Mouse (Mus musculus) forebrain, embryonic 15.5 days (tissue): ENCODE data around the gene Rnf185. TPM values are rescaled to one million over a fixed set of nuclear protein-coding genes. Genes with fewer than 3 reads are reported as not detected.
A peak's percentile ranks its signal among the peaks of the same experiment; 100 is the strongest.

ENCODE experiments used
- ATAC-seq: fragments of 200-750 bp; cut with Nextera tagmentation; replicated peaks from 2 replicates; pipeline ENCODE4 v1.8.0; 2017; ENCODE audit warnings: mild to moderate bottlenecking, moderate TSS enrichment, moderate library complexity
- H3K27ac ChIP-seq: fragments of 300-500 bp; sonication (generic); replicated peaks from 2 replicates; pipeline ENCODE4 v1.5.1; 2015; ENCODE audit warnings: mild to moderate bottlenecking, inconsistent platforms
- H3K27me3 ChIP-seq: fragments of 300-500 bp; sonication (generic); 2 replicates; pipeline ENCODE4 v1.6.1; 2015; ENCODE audit warnings: inconsistent platforms
- H3K36me3 ChIP-seq: fragments of 300-500 bp; sonication (generic); 2 replicates; pipeline ENCODE4 v1.6.1; 2015; ENCODE audit warnings: mild to moderate bottlenecking, inconsistent platforms
- H3K4me1 ChIP-seq: fragments of 300-500 bp; sonication (generic); 2 replicates; pipeline ENCODE4 v1.6.1; 2015; ENCODE audit warnings: inconsistent platforms
- H3K4me2 ChIP-seq: fragments of 300-500 bp; sonication (generic); replicated peaks from 2 replicates; pipeline ENCODE4 v1.6.1; 2015; ENCODE audit warnings: mild to moderate bottlenecking, inconsistent platforms
- H3K4me3 ChIP-seq: fragments of 300-500 bp; sonication (generic); 2 replicates; pipeline ENCODE4 v1.5.1; 2015; ENCODE audit warnings: mild to moderate bottlenecking, inconsistent platforms
- H3K9ac ChIP-seq: fragments of 300-500 bp; sonication (generic); replicated peaks from 2 replicates; pipeline ENCODE4 v1.6.1; 2015; ENCODE audit warnings: mild to moderate bottlenecking, inconsistent platforms
- H3K9me3 ChIP-seq: fragments of 300-500 bp; sonication (generic); 2 replicates; pipeline ENCODE4 v1.6.1; 2016; ENCODE audit warnings: inconsistent platforms
- WGBS: fragments of 180-500 bp; shearing (Covaris S2); methylation state at CpG from one replicate; pipeline ENCODE4 v1.1.7; 2015; ENCODE audit warnings: mixed read lengths; 5-methylcytosine and 5-hydroxymethylcytosine counted together
- polyA plus RNA-seq: library from polyadenylated mRNA; unstranded; fragments of >200 nt; fragmentation: Nextera tagmentation; extraction: Ambion mirVana; gene quantifications from 2 replicates; pipeline ENCODE4 v1.2.1, GENCODE M21; 2015

Gene Rnf185
- polyA plus RNA-seq, 1 experiment from 2014 or later, result 41.6 TPM

- no peaks in the 10 kb centered on the region for H3K36me3 ChIP-seq
- H3K4me2 ChIP-seq, result no peak overlapping the region
- ATAC-seq, result no peak
- no peak overlapping the region for H3K9ac ChIP-seq
- H3K27ac ChIP-seq, result no peak overlapping the region
- H3K27me3 ChIP-seq, result no peaks in the 10 kb centered on the region
- H3K9me3 ChIP-seq, result no peaks in the 10 kb centered on the region
- no peak overlapping the region for H3K4me3 ChIP-seq
- WGBS, result 84% methylated on average over 6 of the region's 6 CpGs
- no peaks in the 10 kb centered on the region for H3K4me1 ChIP-seq
These were observed 64.5 kb downstream of the Rnf185 start for GRCm38 (mm10) chr11:3387482-3388196.

- Histone ChIP-seq H3K36me3 (no peaks in the 10 kb centered on the region), H3K4me2 (no peak overlapping the region), H3K9me3 (no peaks in the 10 kb centered on the region), H3K4me3 (no peak overlapping the region), H3K9ac (no peak overlapping the region), H3K27ac (no peak overlapping the region), H3K4me1 (no peaks in the 10 kb centered on the region), H3K27me3 (no peaks in the 10 kb centered on the region)
- peak; percentile 84 for ATAC-seq
- WGBS, result 22% methylated on average over 4 of the region's 4 CpGs
These were observed 65.2 kb downstream of the Rnf185 start for GRCm38 (mm10) chr11:3386941-3387368.

GRCm38 (mm10) chr11:3382602-3383594 is 69.3 kb downstream of the Rnf185 start:
- no peak overlapping the region for H3K4me2 ChIP-seq
- H3K27me3 ChIP-seq, result no peaks in the 10 kb centered on the region
- H3K9me3 ChIP-seq, result no peaks in the 10 kb centered on the region
- H3K27ac ChIP-seq, result no peak overlapping the region
- no peak overlapping the region for H3K9ac ChIP-seq
- H3K4me1 ChIP-seq, result no peaks in the 10 kb centered on the region
- 0 out of 2 replicates have a peak, but pooled peaks cover 5% of the 10 kb centered on the region for H3K36me3 ChIP-seq
- no peak for ATAC-seq
- H3K4me3 ChIP-seq, result no peak overlapping the region
- WGBS, result 54% methylated on average over 5 of the region's 5 CpGs

GRCm38 (mm10) chr11:3381148-3381814 is 70.9 kb downstream of the Rnf185 start:
- H3K4me1 ChIP-seq, result no peaks in the 10 kb centered on the region

GRCm38 (mm10) chr11:3379427-3379826 is 72.7 kb downstream of the Rnf185 start:
- 86% methylated on average over 4 of the region's 4 CpGs for WGBS

More at GRCm38 (mm10) chr11:3381148-3381814, 70.9 kb downstream of the Rnf185 start:
- 0 out of 2 replicates have a peak, but pooled peaks cover 5% of the 10 kb centered on the region for H3K36me3 ChIP-seq
- no peak overlapping the region for H3K4me2 ChIP-seq
- no peaks in the 10 kb centered on the region for H3K27me3 ChIP-seq
- no peak overlapping the region for H3K9ac ChIP-seq
- H3K9me3 ChIP-seq, result no peaks in the 10 kb centered on the region
- 91% methylated on average over 6 of the region's 6 CpGs for WGBS
- no peak overlapping the region for H3K4me3 ChIP-seq
- H3K27ac ChIP-seq, result no peak overlapping the region
- ATAC-seq, result no peak

GRCm38 (mm10) chr11:3374741-3375140 is 77.4 kb downstream of the Rnf185 start:
- no peak for ATAC-seq
- Histone ChIP-seq H3K9me3 (no peaks in the 10 kb centered on the region), H3K4me3 (no peak overlapping the region), H3K27ac (peak overlapping the region; percentile 66), H3K4me1 (peaks cover 40% of the 10 kb centered on the region), H3K4me2 (no peak overlapping the region), H3K9ac (no peak overlapping the region), H3K27me3 (no peaks in the 10 kb centered on the region), H3K36me3 (no peaks in the 10 kb centered on the region)
- 74% methylated on average over 12 of the region's 12 CpGs for WGBS

More at GRCm38 (mm10) chr11:3379427-3379826, 72.7 kb downstream of the Rnf185 start:
- Histone ChIP-seq H3K4me2 (no peak overlapping the region), H3K27me3 (no peaks in the 10 kb centered on the region), H3K4me3 (no peak overlapping the region), H3K9me3 (no peaks in the 10 kb centered on the region), H3K36me3 (0 out of 2 replicates have a peak, but pooled peaks cover 5% of the 10 kb centered on the region), H3K4me1 (peaks cover 4% of the 10 kb centered on the region), H3K27ac (no peak overlapping the region), H3K9ac (no peak overlapping the region)
- no peak for ATAC-seq

GRCm38 (mm10) chr11:3374293-3374645 is 77.9 kb downstream of the Rnf185 start:
- no peak overlapping the region for H3K9ac ChIP-seq
- WGBS, result 8% methylated on average over 7 of the region's 7 CpGs
- no peak overlapping the region for H3K4me3 ChIP-seq
- no peaks in the 10 kb centered on the region for H3K27me3 ChIP-seq
- H3K9me3 ChIP-seq, result no peaks in the 10 kb centered on the region
- ATAC-seq, result no peak
- H3K4me2 ChIP-seq, result no peak overlapping the region; the same call in 1 of the 2 replicates
- peaks cover 45% of the 10 kb centered on the region for H3K4me1 ChIP-seq
- peak overlapping the region; percentile 66 for H3K27ac ChIP-seq
- no peaks in the 10 kb centered on the region for H3K36me3 ChIP-seq

- WGBS, result 15% methylated on average over 7 of the region's 7 CpGs
- Histone ChIP-seq H3K27ac (peak overlapping the region; percentile 66), H3K27me3 (no peaks in the 10 kb centered on the region), H3K9ac (no peak overlapping the region), H3K36me3 (no peaks in the 10 kb centered on the region), H3K4me2 (no peak overlapping the region), H3K9me3 (no peaks in the 10 kb centered on the region), H3K4me3 (no peak overlapping the region), H3K4me1 (peaks cover 50% of the 10 kb centered on the region)
- no peak for ATAC-seq
These were observed 78.4 kb downstream of the Rnf185 start for GRCm38 (mm10) chr11:3373591-3374292.

GRCm38 (mm10) chr11:3371599-3372295 is 80.4 kb downstream of the Rnf185 start:
- Histone ChIP-seq H3K4me3 (peak overlapping the region; percentile 63), H3K4me1 (peaks cover 56% of the 10 kb centered on the region), H3K36me3 (no peaks in the 10 kb centered on the region), H3K27ac (peak overlapping the region; percentile 87), H3K9me3 (no peaks in the 10 kb centered on the region), H3K4me2 (peak overlapping the region; percentile 63), H3K9ac (peak overlapping the region; percentile 80), H3K27me3 (no peaks in the 10 kb centered on the region)
- peak; percentile 63 for ATAC-seq
- 24% methylated on average over 7 of the region's 7 CpGs for WGBS

GRCm38 (mm10) chr11:3370928-3371598 is 81.1 kb downstream of the Rnf185 start:
- WGBS, result 1% methylated on average over 27 of the region's 27 CpGs
- peak; percentile 97 for ATAC-seq
- peaks cover 56% of the 10 kb centered on the region for H3K4me1 ChIP-seq

More at GRCm38 (mm10) chr11:3370928-3371598, 81.1 kb downstream of the Rnf185 start:
- Histone ChIP-seq H3K27me3 (no peaks in the 10 kb centered on the region), H3K4me2 (peak overlapping the region; percentile 63), H3K9ac (peak overlapping the region; percentile 80), H3K27ac (peak overlapping the region; percentile 87), H3K4me3 (peak overlapping the region; percentile 63), H3K36me3 (no peaks in the 10 kb centered on the region), H3K9me3 (no peaks in the 10 kb centered on the region)
